Mouse (Mus musculus) limb, embryonic 10.5 days (tissue): ENCODE data around the gene Otulin. TPM values are rescaled to one million over a fixed set of nuclear protein-coding genes. Genes with fewer than 3 reads are reported as not detected.

Experiments
- DNase-seq: peaks from one replicate; pipeline ENCODE4 v3.0.0-alpha.2; 2017; ENCODE audit warnings: low spot score
- H3K27ac ChIP-seq: fragments of 300-500 bp; sonication (generic); 2 replicates; pipeline ENCODE4 v1.5.1; 2016; ENCODE audit warnings: mild to moderate bottlenecking
- H3K27me3 ChIP-seq: fragments of 300-500 bp; sonication (generic); 2 replicates; pipeline ENCODE4 v1.6.1; 2016; ENCODE audit warnings: low read depth, mild to moderate bottlenecking; ENCODE audit not compliant: poor library complexity, severe bottlenecking
- H3K36me3 ChIP-seq: fragments of 300-500 bp; sonication (generic); 2 replicates; pipeline ENCODE4 v1.6.1; 2016; ENCODE audit warnings: mild to moderate bottlenecking, moderate library complexity
- H3K4me1 ChIP-seq: fragments of 300-500 bp; sonication (generic); 2 replicates; pipeline ENCODE4 v1.6.1; 2016
- H3K4me3 ChIP-seq: fragments of 300-500 bp; sonication (generic); 2 replicates; pipeline ENCODE4 v1.5.1; 2016; ENCODE audit warnings: mild to moderate bottlenecking, moderate library complexity
- H3K9me3 ChIP-seq: fragments of 300-500 bp; sonication (generic); replicated peaks from 2 replicates; pipeline ENCODE4 v1.6.1; 2016; ENCODE audit warnings: mild to moderate bottlenecking
- WGBS: fragments of 180-500 bp; shearing (Covaris S2); methylation state at CpG from one replicate; pipeline ENCODE4 v1.1.7; 2016; 5-methylcytosine and 5-hydroxymethylcytosine counted together
- polyA plus RNA-seq: library from polyadenylated mRNA; unstranded; fragments of >200 nt; fragmentation: Nextera tagmentation; extraction: Ambion mirVana; gene quantifications from 2 replicates; pipeline ENCODE4 v1.2.1, GENCODE M21; 2016

The Otulin gene
- polyA plus RNA-seq, 1 experiment from 2014 or later = 28.9 TPM

GRCm38 (mm10) chr15:27580771-27581170 is 49.7 kb downstream of the Otulin start:
- WGBS = 93% methylated on average over 2 of the region's 2 CpGs
- Histone ChIP-seq H3K36me3 (peaks cover 3% of the 10 kb centered on the region; the same call in 1 of the 2 replicates), H3K4me3 (no peak overlapping the region), H3K27me3 (no peaks in the 10 kb centered on the region), H3K27ac (no peak overlapping the region), H3K4me1 (no peaks in the 10 kb centered on the region), H3K9me3 (no peaks in the 10 kb centered on the region)
- no peak for DNase-seq

GRCm38 (mm10) chr15:27579853-27580252 is 50.6 kb downstream of the Otulin start:
- Histone ChIP-seq H3K27me3 (no peaks in the 10 kb centered on the region), H3K27ac (no peak overlapping the region), H3K4me3 (no peak overlapping the region), H3K36me3 (peaks cover 3% of the 10 kb centered on the region; the same call in 1 of the 2 replicates), H3K4me1 (no peaks in the 10 kb centered on the region), H3K9me3 (no peaks in the 10 kb centered on the region)
- no peak for DNase-seq
- WGBS = 87% methylated on average over 2 of the region's 2 CpGs

GRCm38 (mm10) chr15:27578918-27579317 is 51.6 kb downstream of the Otulin start:
- no peak for DNase-seq
- peaks cover 3% of the 10 kb centered on the region; the same call in 1 of the 2 replicates for H3K36me3 ChIP-seq
- no peaks in the 10 kb centered on the region for H3K4me1 ChIP-seq
- 96% methylated on average over 6 of the region's 6 CpGs for WGBS
- no peak overlapping the region for H3K4me3 ChIP-seq
- H3K27me3 ChIP-seq = no peaks in the 10 kb centered on the region
- no peaks in the 10 kb centered on the region for H3K9me3 ChIP-seq
- H3K27ac ChIP-seq = no peak overlapping the region

- no peaks in the 10 kb centered on the region for H3K4me1 ChIP-seq
- H3K9me3 ChIP-seq = no peaks in the 10 kb centered on the region
- H3K36me3 ChIP-seq = peaks cover 3% of the 10 kb centered on the region; the same call in 1 of the 2 replicates
- H3K27me3 ChIP-seq = no peaks in the 10 kb centered on the region
- 89% methylated on average over 16 of the region's 16 CpGs for WGBS
- no peak overlapping the region for H3K27ac ChIP-seq
- no peak for DNase-seq
- H3K4me3 ChIP-seq = no peak overlapping the region
Measured at GRCm38 (mm10) chr15:27577915-27578780, 52.3 kb downstream of the Otulin start.

- Histone ChIP-seq H3K4me3 (no peak overlapping the region), H3K27ac (no peak overlapping the region), H3K36me3 (no peaks in the 10 kb centered on the region), H3K9me3 (no peaks in the 10 kb centered on the region), H3K4me1 (no peaks in the 10 kb centered on the region), H3K27me3 (no peaks in the 10 kb centered on the region)
- 85% methylated on average over 1 of the region's 1 CpGs for WGBS
- no peak for DNase-seq
Measured at GRCm38 (mm10) chr15:27576886-27577285, 53.6 kb downstream of the Otulin start.

GRCm38 (mm10) chr15:27575932-27576331 is 54.6 kb downstream of the Otulin start:
- H3K36me3 ChIP-seq = no peaks in the 10 kb centered on the region
- H3K9me3 ChIP-seq = no peaks in the 10 kb centered on the region
- H3K27me3 ChIP-seq = no peaks in the 10 kb centered on the region
- no peak overlapping the region for H3K4me3 ChIP-seq
- WGBS = 90% methylated on average over 3 of the region's 3 CpGs
- no peak overlapping the region for H3K27ac ChIP-seq
- DNase-seq = no peak
- H3K4me1 ChIP-seq = no peaks in the 10 kb centered on the region

- no peaks in the 10 kb centered on the region for H3K9me3 ChIP-seq
- H3K27me3 ChIP-seq = no peaks in the 10 kb centered on the region
- H3K4me3 ChIP-seq = no peak overlapping the region
- no peak for DNase-seq
- no peaks in the 10 kb centered on the region for H3K4me1 ChIP-seq
- 85% methylated on average over 8 of the region's 8 CpGs for WGBS
- no peaks in the 10 kb centered on the region for H3K36me3 ChIP-seq
- no peak overlapping the region for H3K27ac ChIP-seq
Measured at GRCm38 (mm10) chr15:27574992-27575781, 55.3 kb downstream of the Otulin start.

- Histone ChIP-seq H3K27ac (no peak overlapping the region), H3K36me3 (no peaks in the 10 kb centered on the region), H3K4me1 (no peaks in the 10 kb centered on the region), H3K9me3 (no peaks in the 10 kb centered on the region), H3K27me3 (no peaks in the 10 kb centered on the region), H3K4me3 (no peak overlapping the region)
- DNase-seq = no peak
- WGBS = 94% methylated on average over 8 of the region's 8 CpGs
Measured at GRCm38 (mm10) chr15:27571179-27571578, 59.3 kb downstream of the Otulin start.

GRCm38 (mm10) chr15:27570385-27570784 is 60.1 kb downstream of the Otulin start:
- H3K9me3 ChIP-seq = no peaks in the 10 kb centered on the region
- no peaks in the 10 kb centered on the region for H3K36me3 ChIP-seq
- no peaks in the 10 kb centered on the region for H3K27me3 ChIP-seq
- no peak overlapping the region for H3K4me3 ChIP-seq
- no peaks in the 10 kb centered on the region for H3K4me1 ChIP-seq
- DNase-seq = no peak
- WGBS = 84% methylated on average over 4 of the region's 4 CpGs
- H3K27ac ChIP-seq = no peak overlapping the region

- H3K4me1 ChIP-seq = no peaks in the 10 kb centered on the region
- no peak overlapping the region for H3K4me3 ChIP-seq
- H3K27ac ChIP-seq = no peak overlapping the region
- no peak for DNase-seq
- no peaks in the 10 kb centered on the region for H3K9me3 ChIP-seq
- no peaks in the 10 kb centered on the region for H3K36me3 ChIP-seq
- 72% methylated on average over 2 of the region's 2 CpGs for WGBS
- no peaks in the 10 kb centered on the region for H3K27me3 ChIP-seq
Measured at GRCm38 (mm10) chr15:27569924-27570323, 60.6 kb downstream of the Otulin start.

- no peaks in the 10 kb centered on the region for H3K36me3 ChIP-seq
- no peak for DNase-seq
- no peaks in the 10 kb centered on the region for H3K27me3 ChIP-seq
- no peaks in the 10 kb centered on the region for H3K4me1 ChIP-seq
- H3K27ac ChIP-seq = no peak overlapping the region
- no peaks in the 10 kb centered on the region for H3K9me3 ChIP-seq
- H3K4me3 ChIP-seq = no peak overlapping the region
- 90% methylated on average over 6 of the region's 6 CpGs for WGBS
Measured at GRCm38 (mm10) chr15:27568371-27568770, 62.1 kb downstream of the Otulin start.

- WGBS = 93% methylated on average over 16 of the region's 16 CpGs
- no peaks in the 10 kb centered on the region for H3K4me1 ChIP-seq
- no peak for DNase-seq
- H3K9me3 ChIP-seq = no peaks in the 10 kb centered on the region
- no peaks in the 10 kb centered on the region for H3K27me3 ChIP-seq
- H3K4me3 ChIP-seq = no peak overlapping the region
- H3K27ac ChIP-seq = no peak overlapping the region
- H3K36me3 ChIP-seq = no peaks in the 10 kb centered on the region
Measured at GRCm38 (mm10) chr15:27567356-27567755, 63.1 kb downstream of the Otulin start.

GRCm38 (mm10) chr15:27565626-27566185 is 64.8 kb downstream of the Otulin start:
- Histone ChIP-seq H3K9me3 (no peaks in the 10 kb centered on the region), H3K4me1 (no peaks in the 10 kb centered on the region), H3K4me3 (no peak overlapping the region), H3K36me3 (no peaks in the 10 kb centered on the region), H3K27ac (no peak overlapping the region), H3K27me3 (no peaks in the 10 kb centered on the region)
- no peak for DNase-seq
- WGBS = 90% methylated on average over 10 of the region's 10 CpGs
